Mouse (Mus musculus): ENCODE results near the gene Parp16. TPM values are rescaled to one million over a fixed set of nuclear protein-coding genes. Genes with fewer than 3 reads are reported as not detected.

Parp16 gene
- total RNA-seq, 1 experiment: 4.9 TPM

GRCm38 (mm10) chr9:65262641-65263120 is 67.5 kb downstream of the Parp16 start:
- no peak overlapping the region for H3K9ac ChIP-seq (ENCODE audit: insufficient read depth, low read depth, low read length, poor library complexity, severe bottlenecking)
- no peaks in the 10 kb centered on the region for H3K36me3 ChIP-seq (ENCODE audit: control insufficient read depth, insufficient read depth, low read length, poor library complexity, severe bottlenecking)
- H3K9me3 ChIP-seq (ENCODE audit: control insufficient read depth, insufficient read depth, low read depth, low read length): no peaks in the 10 kb centered on the region
- H3K4me3 ChIP-seq (ENCODE audit: insufficient read depth in 1 of 2, low read depth in 1 of 2, low read length in 2 of 2, poor library complexity in 1 of 2, severe bottlenecking in 1 of 2): no peak overlapping the region
- H3K27ac ChIP-seq (ENCODE audit: insufficient read depth, low read depth, low read length, poor library complexity, severe bottlenecking): no peak overlapping the region
- TF ChIP-seq CHD2 (IDR thresholded peaks at IDR 0.05; ENCODE audit: low read depth, low read length) (no peak), HCFC1 (IDR thresholded peaks at IDR 0.05; ENCODE audit: borderline replicate concordance, insufficient read depth, low read length) (no peak), ZNF384 (IDR thresholded peaks at IDR 0.05; ENCODE audit: low read depth, low read length) (no peak), MAFK (IDR thresholded peaks at IDR 0.05; ENCODE audit: insufficient read depth, low read depth, low read length) (no peak), ZC3H11A (IDR thresholded peaks at IDR 0.05; ENCODE audit: borderline replicate concordance, low read depth, low read length) (no peak)
- DNase-seq (ENCODE audit: low read depth, low spot score): no peak
- H3K4me1 ChIP-seq (ENCODE audit: control insufficient read depth in 2 of 2, insufficient read depth in 2 of 2, low read length in 2 of 2, poor library complexity in 1 of 2): peaks cover 3 to 4% of the 10 kb centered on the region in 2 experiments; a peak in 3 of 4 replicates
- in situ Hi-C loops (cut with MboI; ENCODE audit: low sequenced_read_pairs in 2 of 2, unreplicated experiment in 2 of 2): no loop called here

GRCm38 (mm10) chr9:65264959-65265358 is 69.8 kb downstream of the Parp16 start, which contains the start of gene Cilp:
Gene Cilp (plus strand): TSS chr9:65265180.
- no peak for DNase-seq (ENCODE audit: low read depth, low spot score)
- Histone ChIP-seq H3K9ac (ENCODE audit: insufficient read depth, low read depth, low read length, poor library complexity, severe bottlenecking) (no peak within 1 kb of the TSS), H3K9me3 (ENCODE audit: control insufficient read depth, insufficient read depth, low read depth, low read length) (no peaks in the 10 kb centered on the region), H3K4me3 (ENCODE audit: insufficient read depth in 1 of 2, low read depth in 1 of 2, low read length in 2 of 2, poor library complexity in 1 of 2, severe bottlenecking in 1 of 2) (no peak within 1 kb of the TSS), H3K27ac (ENCODE audit: insufficient read depth, low read depth, low read length, poor library complexity, severe bottlenecking) (no peak within 1 kb of the TSS), H3K36me3 (ENCODE audit: control insufficient read depth, insufficient read depth, low read length, poor library complexity, severe bottlenecking) (no peaks in the 10 kb centered on the region), H3K4me1 (ENCODE audit: control insufficient read depth in 2 of 2, insufficient read depth in 2 of 2, low read length in 2 of 2, poor library complexity in 1 of 2) (0 out of 4 replicates have a peak, but pooled peaks cover 0 to 4% of the 10 kb centered on the region in 2 experiments)
- TF ChIP-seq HCFC1 (IDR thresholded peaks at IDR 0.05; ENCODE audit: borderline replicate concordance, insufficient read depth, low read length): no peak
- in situ Hi-C loops (cut with MboI; ENCODE audit: low sequenced_read_pairs in 2 of 2, unreplicated experiment in 2 of 2): no loop called here

DNA sequence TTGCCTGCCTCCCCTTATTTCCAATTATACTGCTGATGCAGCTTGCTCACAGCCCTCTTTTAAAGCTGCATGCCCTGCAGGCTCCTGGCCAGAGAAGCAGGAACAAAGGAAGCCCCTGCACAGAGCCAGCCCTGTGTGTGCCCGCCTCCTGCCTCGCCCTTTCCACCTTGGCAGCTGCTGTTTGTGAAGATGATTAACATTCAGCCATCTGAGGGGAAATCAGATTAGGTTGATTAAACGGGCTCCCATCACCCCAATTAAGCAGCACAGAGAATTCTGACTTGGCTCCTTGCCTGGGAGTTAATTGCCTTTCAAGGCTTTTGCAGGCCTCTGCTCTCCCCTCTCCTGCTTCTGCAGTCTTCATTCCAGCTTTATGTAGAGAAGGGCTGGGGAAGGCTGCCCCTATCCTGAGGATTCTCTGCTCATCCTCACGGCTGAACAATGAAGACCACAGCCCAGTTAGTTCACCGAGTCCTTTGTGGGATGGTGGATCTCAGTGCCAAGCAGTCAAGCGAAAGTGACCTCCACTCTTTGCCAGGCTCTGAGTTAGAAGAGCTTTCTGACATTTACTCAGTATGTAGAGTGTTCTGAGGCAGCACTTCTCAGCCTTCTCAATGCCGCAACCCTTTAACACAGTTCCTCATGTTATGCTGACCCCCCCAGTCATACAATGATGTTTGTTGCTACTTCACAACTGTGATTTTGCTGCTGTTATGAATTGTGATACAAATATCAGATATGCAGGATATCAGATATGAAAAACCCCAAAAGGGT is 72.8 kb downstream of the Parp16 start:
- Histone ChIP-seq H3K9me3 (ENCODE audit: control insufficient read depth, insufficient read depth, low read depth, low read length) (no peaks in the 10 kb centered on the region), H3K9ac (ENCODE audit: insufficient read depth, low read depth, low read length, poor library complexity, severe bottlenecking) (no peak overlapping the region), H3K4me3 (ENCODE audit: insufficient read depth in 1 of 2, low read depth in 1 of 2, low read length in 2 of 2, poor library complexity in 1 of 2, severe bottlenecking in 1 of 2) (no peak overlapping the region), H3K4me1 (ENCODE audit: control insufficient read depth in 2 of 2, insufficient read depth in 2 of 2, low read length in 2 of 2, poor library complexity in 1 of 2) (0 out of 4 replicates have a peak, but pooled peaks cover 0 to 4% of the 10 kb centered on the region in 2 experiments), H3K36me3 (ENCODE audit: control insufficient read depth, insufficient read depth, low read length, poor library complexity, severe bottlenecking) (no peaks in the 10 kb centered on the region), H3K27ac (ENCODE audit: insufficient read depth, low read depth, low read length, poor library complexity, severe bottlenecking) (no peak overlapping the region)
- DNase-seq (ENCODE audit: low read depth, low spot score): no peak
- in situ Hi-C loops (cut with MboI; ENCODE audit: low sequenced_read_pairs in 2 of 2, unreplicated experiment in 2 of 2): no loop called here
- TF ChIP-seq ZC3H11A (IDR thresholded peaks at IDR 0.05; ENCODE audit: borderline replicate concordance, low read depth, low read length) (no peak), MAFK (IDR thresholded peaks at IDR 0.05; ENCODE audit: insufficient read depth, low read depth, low read length) (no peak), CHD2 (IDR thresholded peaks at IDR 0.05; ENCODE audit: low read depth, low read length) (no peak)

GRCm38 (mm10) chr9:65273048-65273809 is 78.1 kb downstream of the Parp16 start:
- TF ChIP-seq ZC3H11A (IDR thresholded peaks at IDR 0.05; ENCODE audit: borderline replicate concordance, low read depth, low read length) (no peak), ZNF384 (IDR thresholded peaks at IDR 0.05; ENCODE audit: low read depth, low read length) (no peak), HCFC1 (IDR thresholded peaks at IDR 0.05; ENCODE audit: borderline replicate concordance, insufficient read depth, low read length) (no peak)
- Histone ChIP-seq H3K36me3 (ENCODE audit: control insufficient read depth, insufficient read depth, low read length, poor library complexity, severe bottlenecking) (no peaks in the 10 kb centered on the region), H3K9me3 (ENCODE audit: control insufficient read depth, insufficient read depth, low read depth, low read length) (no peaks in the 10 kb centered on the region), H3K4me1 (ENCODE audit: control insufficient read depth in 2 of 2, insufficient read depth in 2 of 2, low read length in 2 of 2, poor library complexity in 1 of 2) (peaks cover 0 to 4% of the 10 kb centered on the region in 2 experiments; a peak in 2 of 4 replicates), H3K27ac (ENCODE audit: insufficient read depth, low read depth, low read length, poor library complexity, severe bottlenecking) (no peak overlapping the region), H3K9ac (ENCODE audit: insufficient read depth, low read depth, low read length, poor library complexity, severe bottlenecking) (no peak overlapping the region), H3K4me3 (ENCODE audit: insufficient read depth in 1 of 2, low read depth in 1 of 2, low read length in 2 of 2, poor library complexity in 1 of 2, severe bottlenecking in 1 of 2) (no peak overlapping the region)
- in situ Hi-C loops (cut with MboI; ENCODE audit: low sequenced_read_pairs in 2 of 2, unreplicated experiment in 2 of 2): no loop called here
- DNase-seq (ENCODE audit: low read depth, low spot score): no peak
